Mouse (Mus musculus) spleen, postnatal 14 days (tissue): ENCODE data around the gene Fcgr3.

Experiments used
- DNase-seq, 2 experiments: peaks; one replicate each; pipeline ENCODE4 v3.0.0; 2021 to 2022; ENCODE audit warnings: low spot score in 2 of 2

Gene Fcgr3

GRCm38 (mm10) chr1:171011733-171012132 is 53.0 kb downstream of the Fcgr3 start:
- DNase-seq, result no peak

GRCm38 (mm10) chr1:171006905-171007304 is 57.8 kb downstream of the Fcgr3 start:
- peak in 1 of 2 experiments; percentile 31 for DNase-seq

GRCm38 (mm10) chr1:171006335-171006734 is 58.4 kb downstream of the Fcgr3 start:
- no peak for DNase-seq

GRCm38 (mm10) chr1:171005586-171005985 is 59.1 kb downstream of the Fcgr3 start:
- no peak for DNase-seq

GRCm38 (mm10) chr1:171005081-171005480 is 59.7 kb downstream of the Fcgr3 start:
- no peak for DNase-seq
